Mouse (Mus musculus) kidney, adult 2 months (tissue): ENCODE measurements around the gene Slc18b1.
A peak's percentile ranks its signal among the peaks of the same experiment; 100 is the strongest.

Source experiments
- CTCF ChIP-seq: fragments of 200-500 bp; conservative IDR thresholded peaks from 2 replicates; pipeline ENCODE4 v1.5.1; 2011; ENCODE audit warnings: low read depth, mild to moderate bottlenecking, control low read depth, low read length, moderate library complexity, mixed read lengths; ENCODE audit not compliant: insufficient read depth, insufficient read length
- POLR2A ChIP-seq: fragments of 200-500 bp; IDR thresholded peaks from one replicate; pipeline ENCODE4 v1.6.1; 2011; ENCODE audit warnings: low read depth, low read length, control low read depth

DNA sequence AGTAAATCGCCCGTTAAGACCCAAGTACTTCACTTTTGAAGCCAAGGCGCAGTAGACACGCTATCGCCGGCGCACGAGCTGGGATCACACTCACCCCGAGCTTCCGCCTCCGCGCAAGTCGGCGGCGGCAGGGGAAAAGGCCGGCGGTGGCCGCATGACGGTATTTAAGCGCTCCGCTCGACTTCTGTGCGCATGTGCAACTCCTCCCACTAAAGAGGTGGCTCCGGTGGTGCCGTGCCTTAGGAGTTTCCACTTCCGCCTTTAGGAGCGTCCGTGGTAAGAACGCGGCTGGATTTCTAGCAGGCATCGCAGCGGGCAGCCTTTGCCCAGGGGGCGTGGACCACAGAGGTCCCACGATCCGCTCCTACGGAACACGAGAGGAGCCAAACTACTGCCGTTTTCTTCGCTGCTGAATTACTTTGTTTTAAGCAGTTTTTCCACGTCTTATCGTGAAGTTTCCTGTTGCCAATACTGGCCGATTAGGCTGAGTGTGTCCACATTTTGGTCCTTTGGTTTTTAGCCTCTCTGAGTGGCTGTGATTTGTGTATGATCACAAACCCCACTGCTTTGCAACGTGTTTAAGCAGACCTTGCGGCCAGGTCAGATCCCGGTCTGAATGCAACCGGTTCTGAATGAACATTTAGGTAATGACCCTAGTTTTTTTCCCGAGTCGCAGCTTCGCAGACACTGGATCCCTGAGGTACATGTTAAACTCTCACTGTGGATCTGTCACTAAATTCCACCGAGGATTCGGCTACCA lies 9.5 kb upstream of the Slc18b1 start, which contains the start of gene Rps12:
- TF ChIP-seq CTCF, result no peak
- peak; percentile 83 for TF ChIP-seq POLR2A
